Mouse (Mus musculus) T-cell, adult 2 months (primary cell): ENCODE data around the gene Il1rl2.
"Not testable (repeated sequence)": the region's sequence is repeated elsewhere in the genome, so short reads cannot be mapped to it uniquely, and the experiment has no call there.

Experiments
- DNase-seq: peaks from one replicate; pipeline ENCODE4 v3.0.0; 2022; ENCODE audit warnings: low spot score

Gene Il1rl2

DNA sequence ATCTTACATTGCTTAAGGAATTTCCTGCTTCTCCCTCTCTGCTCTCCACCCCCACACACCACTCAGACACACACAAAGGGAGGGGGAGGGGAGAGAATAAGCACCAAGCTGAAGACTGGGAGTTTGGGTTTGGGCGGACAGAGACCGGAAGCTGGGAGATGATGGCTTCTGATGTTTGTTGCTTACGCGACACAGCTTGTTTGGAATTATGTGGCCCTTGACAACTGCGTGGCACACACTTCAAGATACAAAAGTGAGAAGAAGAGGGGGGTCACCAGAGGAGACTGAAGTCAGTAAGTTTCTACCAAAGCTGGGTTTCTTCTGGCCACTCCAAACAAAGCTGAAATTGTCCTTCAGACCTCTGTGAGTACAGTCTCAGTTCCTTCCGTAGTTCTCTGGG, at the start of gene Il1rl2:
TSS of gene Il1rl2 (plus strand) at position 154 of the 400 bp plus-strand sequence.
- DNase-seq = peak; percentile 61

DNA sequence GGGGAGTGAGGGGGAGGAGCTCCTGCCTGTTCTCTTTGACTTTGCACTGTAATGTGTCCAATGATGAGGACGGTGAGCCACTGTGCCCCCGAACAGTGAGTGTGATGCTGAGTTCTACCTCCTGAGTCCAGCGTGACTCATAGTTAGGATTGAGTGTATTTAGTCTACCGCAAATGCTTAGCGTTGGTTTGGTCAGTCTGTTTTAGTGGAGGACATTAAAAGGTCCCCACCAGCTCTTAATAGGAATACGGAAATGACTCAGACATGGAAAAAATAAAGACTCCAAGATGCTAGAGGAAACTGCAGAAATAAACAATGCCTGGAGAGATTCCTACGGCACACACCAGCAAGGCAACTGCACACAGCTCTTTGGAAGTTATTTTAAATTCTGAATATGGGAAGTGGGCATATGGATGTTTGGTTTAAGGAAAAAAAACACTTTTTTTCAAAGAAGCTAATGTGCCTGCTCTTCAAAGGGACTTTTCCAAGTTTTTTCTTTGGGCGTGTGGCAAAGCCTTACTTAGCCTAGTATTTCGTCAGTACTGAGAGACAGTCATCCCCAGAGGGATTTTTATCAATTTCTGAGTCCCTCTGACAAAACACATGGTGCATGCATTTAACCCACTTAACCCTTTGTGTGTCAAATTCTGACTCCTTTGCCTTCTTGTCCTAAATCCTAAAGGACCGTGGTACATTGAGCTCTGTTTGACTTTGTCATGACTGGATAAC, 49.0 kb upstream of the Il1rl2 start:
- DNase-seq = no peak

DNA sequence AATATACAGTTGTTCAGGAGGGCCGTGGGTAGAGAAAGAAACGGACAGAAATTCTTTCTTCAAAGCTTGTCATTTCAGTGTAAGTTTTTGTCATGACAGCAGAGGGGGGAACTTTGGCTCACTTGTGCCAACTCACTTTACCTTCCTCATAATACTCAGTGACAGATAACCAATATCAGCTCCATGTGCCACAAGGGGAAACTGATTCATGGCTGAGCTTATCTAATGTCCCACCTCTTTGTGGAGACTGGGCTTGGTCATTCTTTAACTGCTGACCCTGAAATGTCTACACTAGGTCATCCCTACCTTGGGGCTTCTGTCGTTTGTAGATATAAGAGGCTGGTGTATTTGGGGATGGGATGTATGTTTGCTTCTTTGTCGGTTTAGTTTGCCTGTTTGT, 46.5 kb upstream of the Il1rl2 start:
- no peak for DNase-seq

- no peak for DNase-seq
These were observed 45.7 kb upstream of the Il1rl2 start for GRCm38 (mm10) chr1:40278720-40279119.

DNA sequence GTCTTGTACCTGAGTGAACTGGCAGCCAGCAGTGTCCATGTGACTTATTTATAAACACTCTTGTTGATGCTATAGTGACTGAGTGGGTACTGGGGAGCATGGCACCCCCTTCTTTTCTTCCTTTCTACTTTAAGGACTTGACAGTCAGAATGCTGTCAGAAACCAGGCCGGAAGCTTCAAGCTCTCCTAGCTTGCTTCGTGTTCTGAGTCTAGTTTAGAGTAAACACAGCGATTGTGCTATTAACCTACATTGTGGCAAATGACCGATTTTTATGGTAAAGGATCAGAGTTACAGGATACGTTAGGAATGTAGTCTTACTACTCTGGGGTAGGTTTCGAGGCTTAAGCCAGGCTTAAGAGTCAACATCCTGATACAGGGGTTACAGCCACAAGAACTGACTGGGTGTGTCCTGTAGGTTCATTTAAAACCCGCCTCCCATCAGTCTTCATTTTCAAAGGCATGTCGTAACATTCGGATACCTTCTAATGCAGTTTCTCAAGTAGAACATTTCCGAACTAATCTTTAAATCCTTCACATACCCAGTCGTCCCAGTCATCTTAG, 45.1 kb upstream of the Il1rl2 start:
- no peak for DNase-seq

GRCm38 (mm10) chr1:40281950-40282349, 42.5 kb upstream of the Il1rl2 start:
- DNase-seq = no peak

DNA sequence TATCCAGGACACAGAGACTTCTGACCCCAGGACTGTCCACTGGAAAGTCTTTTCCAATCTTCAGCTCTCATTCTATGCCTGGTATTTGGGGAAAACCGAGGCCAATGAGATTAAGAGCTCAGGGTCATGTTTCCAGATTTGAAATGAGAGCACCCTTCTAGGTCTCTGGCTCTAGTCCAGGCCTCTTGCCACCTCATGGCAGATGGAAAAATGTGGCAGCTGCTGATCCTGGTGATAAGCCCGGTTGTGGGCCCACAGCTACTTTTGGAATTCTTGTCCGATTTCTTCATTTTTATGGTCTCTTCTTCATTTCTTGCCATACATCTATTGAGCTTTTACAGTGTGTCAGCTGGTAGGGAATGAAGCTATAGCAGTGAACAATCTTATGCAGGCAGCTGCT, 42.0 kb upstream of the Il1rl2 start:
- DNase-seq = no peak

DNA sequence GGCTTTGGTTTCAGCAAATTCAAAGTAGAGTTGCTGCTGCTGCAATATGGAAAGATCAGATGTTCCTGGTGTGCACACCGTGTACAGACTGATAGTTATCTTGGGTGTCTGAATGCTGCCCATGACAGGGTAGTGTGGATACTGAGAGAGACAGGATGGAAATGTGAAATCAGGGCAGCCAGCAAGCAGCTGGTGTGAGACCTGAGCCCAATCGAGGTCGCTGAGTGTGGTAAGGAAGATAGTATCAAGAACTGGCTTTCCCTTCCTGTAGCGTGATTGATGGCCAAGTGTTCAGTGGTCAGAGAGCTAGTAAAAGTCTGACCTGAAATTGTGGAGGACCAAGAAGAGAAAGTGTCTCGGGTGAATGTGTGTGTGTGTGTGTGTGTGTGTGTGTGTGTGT, 40.4 kb upstream of the Il1rl2 start:
- no peak for DNase-seq

DNA sequence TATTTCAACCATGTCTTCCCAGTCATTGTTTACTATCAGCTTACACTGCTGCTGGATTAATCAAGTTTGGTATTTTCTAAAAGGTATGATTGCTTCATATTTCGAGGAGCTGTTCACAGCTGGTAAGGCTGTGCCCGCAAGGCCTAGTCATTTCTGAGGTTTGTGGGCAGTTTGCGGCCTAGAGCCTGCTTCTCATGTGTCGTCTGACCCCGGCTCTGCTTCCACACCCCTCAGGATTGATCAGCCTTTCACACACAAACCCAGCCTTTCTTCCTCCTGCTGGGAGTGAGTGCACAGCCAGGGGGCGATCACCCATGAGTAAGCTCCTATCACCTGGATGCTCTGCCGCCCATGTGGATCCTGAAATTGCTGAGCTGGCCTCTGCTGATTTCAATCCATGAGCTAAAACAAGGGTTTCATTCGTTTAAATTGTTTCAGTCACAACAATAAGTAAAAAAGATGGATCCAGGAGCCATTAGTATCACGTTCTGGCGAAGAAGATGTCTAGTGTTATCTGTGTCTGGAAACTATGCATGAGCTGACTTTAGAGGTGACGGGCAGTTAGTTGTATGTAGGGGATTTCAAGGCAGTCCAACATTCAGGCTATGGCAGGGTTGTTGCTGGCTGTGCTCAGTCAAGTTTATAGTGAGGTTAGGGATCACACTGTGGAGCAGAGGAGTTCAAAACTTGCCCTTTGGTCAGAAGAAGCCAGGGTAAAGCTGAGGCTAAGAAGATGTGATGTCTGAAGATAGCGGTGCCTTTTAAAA, 33.7 kb upstream of the Il1rl2 start:
- DNase-seq = no peak

GRCm38 (mm10) chr1:40292231-40292630, 32.2 kb upstream of the Il1rl2 start:
- no peak for DNase-seq

- no peak for DNase-seq
These were observed 30.5 kb upstream of the Il1rl2 start for GRCm38 (mm10) chr1:40293891-40294290.

- no peak for DNase-seq
These were observed 29.6 kb upstream of the Il1rl2 start for GRCm38 (mm10) chr1:40294824-40295223.

GRCm38 (mm10) chr1:40298053-40298452, 26.4 kb upstream of the Il1rl2 start:
- DNase-seq = no peak

- DNase-seq = no peak
These were observed 21.1 kb upstream of the Il1rl2 start for GRCm38 (mm10) chr1:40303179-40303866.

DNA sequence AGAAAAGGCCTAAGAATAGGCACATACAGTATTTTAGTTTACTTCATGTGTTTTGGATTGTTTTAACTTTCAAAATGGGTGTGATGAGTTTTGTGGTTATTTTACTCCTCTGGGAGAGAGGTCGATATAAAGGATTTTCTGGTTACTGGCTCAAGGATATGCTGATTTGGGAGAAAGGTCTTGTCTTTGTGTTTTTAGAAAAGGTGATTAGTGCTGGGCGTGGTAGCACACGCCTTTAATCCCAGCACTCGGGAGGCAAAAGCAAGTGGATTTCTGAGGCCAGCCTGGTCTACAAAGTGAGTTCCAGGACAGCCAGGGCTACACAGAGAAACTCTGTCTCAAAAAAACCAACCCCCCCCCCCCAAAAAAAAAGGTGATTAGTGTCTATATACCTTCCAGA, 20.1 kb upstream of the Il1rl2 start:
- not testable (repeated sequence) for DNase-seq

- no peak for DNase-seq
These were observed 18.3 kb upstream of the Il1rl2 start for GRCm38 (mm10) chr1:40306111-40306510.

DNA sequence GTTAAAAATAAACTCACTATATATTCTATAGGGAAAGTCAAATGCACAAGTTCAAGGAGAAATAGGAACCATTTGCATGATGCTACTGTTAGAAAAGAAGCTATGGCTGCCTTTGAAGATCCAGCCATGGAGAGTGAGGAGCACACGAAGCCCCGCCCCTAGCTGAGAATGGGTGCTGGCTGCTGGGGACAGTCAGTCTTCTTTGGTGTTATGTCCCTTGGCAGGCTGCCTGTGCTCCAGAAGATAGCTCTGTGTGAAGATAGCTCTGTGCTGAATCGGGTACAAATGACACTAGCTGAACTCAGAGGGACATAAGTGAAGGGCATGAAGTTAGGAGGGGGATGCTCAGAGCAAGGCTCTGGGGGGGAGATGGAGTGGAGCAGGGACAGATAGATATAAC, 13.3 kb upstream of the Il1rl2 start:
- no peak for DNase-seq

- no peak for DNase-seq
These were observed 12.8 kb upstream of the Il1rl2 start for GRCm38 (mm10) chr1:40311625-40312024.

DNA sequence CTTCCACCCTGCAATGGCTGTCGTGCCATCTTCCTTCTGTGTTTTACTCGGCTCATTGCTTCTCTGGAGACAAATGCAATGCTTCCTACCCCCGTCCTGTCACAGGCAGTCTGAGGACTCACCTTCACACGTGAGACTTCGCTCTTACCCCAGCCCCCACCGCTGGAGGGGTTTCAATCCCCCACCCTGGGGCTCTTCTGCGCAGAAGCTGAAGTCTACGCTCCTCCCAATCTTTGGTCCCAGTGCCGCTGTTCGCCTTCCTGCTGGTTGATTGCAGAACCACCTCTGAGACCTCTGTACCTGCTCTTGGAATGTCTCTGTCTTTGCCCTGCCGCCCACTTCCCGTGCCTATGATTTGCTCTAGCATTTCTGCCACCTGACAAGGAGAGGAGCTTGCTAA, 10.4 kb upstream of the Il1rl2 start:
- DNase-seq = no peak

- DNase-seq = no peak
These were observed 6.8 kb upstream of the Il1rl2 start for GRCm38 (mm10) chr1:40317657-40318056.

DNA sequence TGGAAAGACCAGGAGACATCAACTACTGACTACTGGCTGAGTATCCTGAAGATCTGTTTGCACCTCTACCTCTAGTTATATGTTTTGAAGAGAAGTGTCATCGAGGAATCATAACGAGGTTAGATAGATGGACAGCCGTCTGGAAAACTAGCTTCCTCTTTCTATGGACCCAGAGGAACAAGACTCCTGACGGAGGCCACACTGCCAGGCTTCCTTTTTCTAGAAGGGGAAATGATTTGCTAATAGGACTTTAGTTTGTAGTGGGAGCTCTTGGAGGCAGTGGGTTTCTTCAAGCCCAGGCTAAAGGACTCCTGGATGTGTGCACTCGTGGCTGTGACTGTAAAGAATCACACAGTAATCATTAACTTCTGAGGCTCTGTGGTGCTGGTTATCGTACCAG, 2.6 kb upstream of the Il1rl2 start:
- DNase-seq = no peak

- DNase-seq = no peak
These were observed 1.9 kb upstream of the Il1rl2 start for GRCm38 (mm10) chr1:40322543-40322942.
